Mouse (Mus musculus) MEL (cell line): ENCODE data around the gene Gm10491. TPM values are rescaled to one million over a fixed set of nuclear protein-coding genes. Genes with fewer than 3 reads are reported as not detected.

Source experiments
- DNase-seq: peaks from one replicate; pipeline ENCODE4 v3.0.0; 2011; ENCODE audit warnings: low read depth, low spot score
- H3K27ac ChIP-seq: 2 replicates; pipeline ENCODE4 v1.5.1; 2012; ENCODE audit warnings: low read depth, mild to moderate bottlenecking, control low read depth, low read length, moderate library complexity; ENCODE audit not compliant: control insufficient read depth
- H3K27me3 ChIP-seq, 2 experiments: fragments of 150-350 bp in 1 of 2; sonication (generic) in 1 of 2; 2 replicates each; pipeline ENCODE4 v1.6.1; 2012; ENCODE audit warnings: low read length in 2 of 2, mild to moderate bottlenecking in 2 of 2, improper control_type of control experiment in 1 of 2, moderate library complexity in 1 of 2; ENCODE audit not compliant: insufficient read depth in 2 of 2, control insufficient read depth in 1 of 2
- H3K36me3 ChIP-seq, 2 experiments: 2 replicates each; pipeline ENCODE4 v1.6.1; 2012 to 2014; ENCODE audit warnings: low read length in 2 of 2, improper control_type of control experiment in 1 of 2, inconsistent platforms in 1 of 2, mild to moderate bottlenecking in 1 of 2; ENCODE audit not compliant: insufficient read depth in 2 of 2, control insufficient read depth in 1 of 2
- H3K4me1 ChIP-seq, 2 experiments: fragments of 150-350 bp in 1 of 2; sonication (generic) in 1 of 2; 2 replicates each; pipeline ENCODE4 v1.6.1; 2012; ENCODE audit warnings: low read length in 2 of 2, improper control_type of control experiment in 1 of 2, mild to moderate bottlenecking in 1 of 2; ENCODE audit not compliant: insufficient read depth in 2 of 2, control insufficient read depth in 1 of 2
- H3K4me3 ChIP-seq, 2 experiments: fragments of 150-350 bp in 1 of 2; sonication (generic) in 1 of 2; 2 replicates each; pipeline ENCODE4 v1.5.1; 2012; ENCODE audit warnings: low read depth in 2 of 2, low read length in 2 of 2, mild to moderate bottlenecking in 2 of 2, moderate library complexity in 2 of 2, control low read depth in 1 of 2, improper control_type of control experiment in 1 of 2; ENCODE audit not compliant: control insufficient read depth in 1 of 2, insufficient read depth in 1 of 2
- H3K79me2 ChIP-seq: 2 replicates; pipeline ENCODE4 v1.6.1; 2012; ENCODE audit warnings: mild to moderate bottlenecking, low read length, moderate library complexity; ENCODE audit not compliant: control insufficient read depth, poor library complexity, insufficient read depth
- H3K9ac ChIP-seq: 2 replicates; pipeline ENCODE4 v1.6.1; 2012; ENCODE audit warnings: low read depth, mild to moderate bottlenecking, control low read depth, low read length, moderate library complexity; ENCODE audit not compliant: control insufficient read depth, poor library complexity, severe bottlenecking
- H3K9me3 ChIP-seq: fragments of 150-350 bp; sonication (generic); replicated peaks from 2 replicates; pipeline ENCODE4 v1.6.1; 2012; ENCODE audit warnings: mild to moderate bottlenecking, low read length, improper control_type of control experiment, moderate library complexity; ENCODE audit not compliant: insufficient read depth
- CHD2 ChIP-seq: IDR thresholded peaks from 2 replicates; pipeline ENCODE4 v1.6.1; 2011; ENCODE audit warnings: low read length, improper control_type of control experiment
- CTCF ChIP-seq, 3 experiments: IDR thresholded peaks in 2 of 3; conservative IDR thresholded peaks in 1 of 3; 2 replicates each; pipeline ENCODE4 v1.5.1; 2011 to 2012; ENCODE audit warnings: low read length in 3 of 3, low read depth in 2 of 3, mild to moderate bottlenecking in 2 of 3, improper control_type of control experiment in 1 of 3, inconsistent platforms in 1 of 3, mixed read lengths in 1 of 3, moderate library complexity in 1 of 3; ENCODE audit not compliant: control insufficient read depth in 1 of 3, insufficient read depth in 1 of 3, poor library complexity in 1 of 3, severe bottlenecking in 1 of 3
- ELF1 ChIP-seq: IDR thresholded peaks from 2 replicates; pipeline ENCODE4 v1.6.1; 2014; ENCODE audit warnings: low read depth, mild to moderate bottlenecking, inconsistent platforms, low read length, improper control_type of control experiment, moderate library complexity
- GABPA ChIP-seq: IDR thresholded peaks from 2 replicates; pipeline ENCODE4 v1.6.1; 2012; ENCODE audit warnings: low read depth, mild to moderate bottlenecking, inconsistent platforms, low read length, improper control_type of control experiment, moderate library complexity
- HCFC1 ChIP-seq: IDR thresholded peaks from 2 replicates; pipeline ENCODE4 v1.6.1; 2012; ENCODE audit warnings: low read depth, mild to moderate bottlenecking, inconsistent platforms, low read length, improper control_type of control experiment, moderate library complexity
- MAFK ChIP-seq: IDR thresholded peaks from 2 replicates; pipeline ENCODE4 v1.6.1; 2011; ENCODE audit warnings: low read depth, mild to moderate bottlenecking, low read length, improper control_type of control experiment, borderline replicate concordance
- MAX ChIP-seq: IDR thresholded peaks from 2 replicates; pipeline ENCODE4 v1.6.1; 2011; ENCODE audit warnings: low read length, improper control_type of control experiment
- MEF2A ChIP-seq: IDR thresholded peaks from 2 replicates; pipeline ENCODE4 v1.6.1; 2014; ENCODE audit warnings: low read depth, mild to moderate bottlenecking, inconsistent platforms, low read length, improper control_type of control experiment; ENCODE audit not compliant: poor library complexity, insufficient replicate concordance, severe bottlenecking; ENCODE audit errors: extremely low read depth
- MYB ChIP-seq: IDR thresholded peaks from 2 replicates; pipeline ENCODE4 v1.6.1; 2011; ENCODE audit warnings: mild to moderate bottlenecking, low read depth, low read length, improper control_type of control experiment
- MYC ChIP-seq: IDR thresholded peaks from 2 replicates; pipeline ENCODE4 v1.6.1; 2011; ENCODE audit warnings: low read depth, mild to moderate bottlenecking, low read length, improper control_type of control experiment, moderate library complexity
- NELFE ChIP-seq: IDR thresholded peaks from 2 replicates; pipeline ENCODE4 v1.6.1; 2011; ENCODE audit warnings: low read depth, low read length, improper control_type of control experiment
- NRF1 ChIP-seq: IDR thresholded peaks from 2 replicates; pipeline ENCODE4 v1.6.1; 2014; ENCODE audit warnings: low read depth, mild to moderate bottlenecking, inconsistent platforms, low read length, improper control_type of control experiment, moderate library complexity; ENCODE audit not compliant: poor library complexity, insufficient read depth, severe bottlenecking
- POLR2A ChIP-seq, 2 experiments: IDR thresholded peaks; 2 replicates each; pipeline ENCODE4 v1.6.1; 2011 to 2012; ENCODE audit warnings: low read length in 2 of 2, mild to moderate bottlenecking in 2 of 2, control low read depth in 1 of 2, improper control_type of control experiment in 1 of 2, low read depth in 1 of 2, moderate library complexity in 1 of 2; ENCODE audit not compliant: control insufficient read depth in 1 of 2, insufficient read depth in 1 of 2, poor library complexity in 1 of 2
- POLR2AphosphoS5 ChIP-seq: IDR thresholded peaks from 2 replicates; pipeline ENCODE4 v1.6.1; 2012; ENCODE audit warnings: low read depth, borderline replicate concordance, mild to moderate bottlenecking, inconsistent platforms, low read length, moderate library complexity, mixed read lengths
- RAD21 ChIP-seq: IDR thresholded peaks from 2 replicates; pipeline ENCODE4 v1.6.1; 2011; ENCODE audit warnings: mild to moderate bottlenecking, low read depth, low read length, improper control_type of control experiment
- SIN3A ChIP-seq: IDR thresholded peaks from 2 replicates; pipeline ENCODE4 v1.6.1; 2012; ENCODE audit warnings: low read length, improper control_type of control experiment, inconsistent platforms
- SMC3 ChIP-seq: IDR thresholded peaks from 2 replicates; pipeline ENCODE4 v1.6.1; 2011; ENCODE audit warnings: low read depth, low read length, improper control_type of control experiment
- TBP ChIP-seq: IDR thresholded peaks from 2 replicates; pipeline ENCODE4 v1.8.0; 2011; ENCODE audit warnings: low read depth, low read length, improper control_type of control experiment
- TCF12 ChIP-seq: IDR thresholded peaks from 2 replicates; pipeline ENCODE4 v1.6.1; 2014; ENCODE audit warnings: low read depth, mild to moderate bottlenecking, inconsistent platforms, low read length, improper control_type of control experiment, moderate library complexity
- ZC3H11A ChIP-seq: IDR thresholded peaks from 2 replicates; pipeline ENCODE4 v1.6.1; 2012; ENCODE audit warnings: low read depth, mild to moderate bottlenecking, inconsistent platforms, low read length, improper control_type of control experiment
- ZKSCAN1 ChIP-seq: IDR thresholded peaks from 2 replicates; pipeline ENCODE4 v1.6.1; 2012; ENCODE audit warnings: low read depth, mild to moderate bottlenecking, inconsistent platforms, low read length, improper control_type of control experiment, moderate library complexity
- polyA plus RNA-seq, 2 experiments: library from polyadenylated mRNA; stranded (reverse) in 1 of 2; unstranded in 1 of 2; fragments of >175 nt in 1 of 2; fragments of >200 nt in 1 of 2; gene quantifications; 2 replicates each; pipeline versions ENCODE4 v1.2.1 to v1.2.4; 2012; ENCODE audit warnings: low replicate concordance in 2 of 2, low read depth in 1 of 2; ENCODE audit not compliant: insufficient read length in 2 of 2, insufficient read depth in 1 of 2, missing spikeins in 1 of 2
- total RNA-seq: library from RNA; depleted of rRNA; stranded (reverse); fragments of 300-350 nt; gene quantifications from 2 replicates; pipeline ENCODE4 v1.2.3, GENCODE M21; 2012

Gene Gm10491
- total and polyA plus RNA-seq, 3 experiments = not detected

DNA sequence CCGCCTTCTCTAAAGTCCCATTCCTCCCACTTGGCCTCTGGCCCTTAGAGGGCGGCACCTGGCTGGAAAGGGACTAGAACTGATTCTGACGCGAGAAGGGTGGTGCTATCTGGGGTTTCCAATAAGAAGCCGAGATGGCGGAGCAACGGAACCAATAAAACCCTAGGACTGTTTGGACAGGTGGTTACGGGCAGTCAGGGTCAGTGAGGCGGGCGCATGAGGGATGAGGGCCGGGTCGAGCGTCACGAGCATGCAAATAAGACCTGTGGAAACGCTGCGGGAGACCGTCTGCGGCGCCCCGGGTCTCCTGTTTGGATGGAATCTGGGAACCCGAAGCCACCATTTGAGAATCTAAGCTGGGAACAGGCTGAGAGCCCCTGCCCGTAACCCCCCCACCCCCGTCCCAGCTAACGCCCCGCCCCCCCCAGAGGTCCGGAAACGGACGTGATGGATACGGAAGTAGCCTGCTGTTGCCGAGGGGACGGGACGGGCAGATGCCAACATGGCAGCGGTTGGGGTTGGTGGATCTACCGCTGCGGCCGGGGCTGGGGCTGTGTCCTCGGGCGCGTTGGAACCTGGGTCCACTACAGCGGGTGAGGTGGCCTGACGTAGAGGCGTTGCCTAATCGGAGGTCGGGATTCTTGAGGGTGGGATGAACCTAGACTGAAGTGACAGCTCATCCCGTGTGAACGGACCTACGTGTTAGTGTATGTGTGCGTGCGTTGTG is 23.6 kb downstream of the Gm10491 start, which contains the start of gene Slc35a2 (continued):
- TF ChIP-seq MEF2A = no peak
- no peak for TF ChIP-seq MAFK

DNA sequence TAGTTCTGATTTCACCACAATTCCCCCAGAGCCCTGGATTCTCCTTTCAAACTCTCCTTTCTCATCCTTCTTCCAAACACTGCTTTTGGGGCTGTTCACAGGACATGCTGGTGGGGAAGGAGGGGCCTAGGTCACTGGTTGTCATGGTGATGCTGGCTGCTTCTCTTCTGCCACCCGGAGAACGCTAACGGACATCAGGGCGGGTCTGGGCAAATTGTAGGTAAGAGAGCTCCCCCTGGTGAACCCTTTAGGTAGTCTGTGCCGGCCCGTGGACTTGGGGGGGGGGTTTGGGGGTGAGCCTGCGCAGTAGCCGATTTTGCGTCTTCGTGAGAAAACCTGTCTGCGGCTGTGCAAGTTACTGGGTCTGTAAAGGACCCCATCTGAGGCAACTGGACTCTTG is 27.8 kb downstream of the Gm10491 start:
- Histone ChIP-seq H3K4me3 (no peak overlapping the region), H3K27me3 (no peaks in the 10 kb centered on the region), H3K27ac (no peak overlapping the region), H3K79me2 (peaks cover 3% of the 10 kb centered on the region), H3K9ac (no peak overlapping the region), H3K9me3 (no peaks in the 10 kb centered on the region), H3K36me3 (peaks cover 2 to 8% of the 10 kb centered on the region in 2 experiments; a peak in 2 of 4 replicates)
- peak; percentile 84 for DNase-seq
- no peak for TF ChIP-seq TCF12
- TF ChIP-seq SIN3A = peak; percentile 75
- TF ChIP-seq ZKSCAN1 = no peak
- peak; percentile 73 for TF ChIP-seq SMC3
- no peak for TF ChIP-seq MAX
- no peak for TF ChIP-seq HCFC1
- TF ChIP-seq POLR2AphosphoS5 = no peak
- TF ChIP-seq NRF1 = peak; percentile 28; the same call in 1 of the 2 replicates
- no peak for TF ChIP-seq GABPA
- TF ChIP-seq ELF1 = peak; percentile 12; the same call in 1 of the 2 replicates
- peak; percentile 33; the same call in 1 of the 2 replicates for TF ChIP-seq ZC3H11A
- peak in 2 of 3 experiments; percentile 72 to 74; a peak in 5 of 6 replicates for TF ChIP-seq CTCF (IDR thresholded peaks at IDR 0.05 in 2 of 3, conservative IDR thresholded peaks at IDR 0.05 in 1 of 3; ENCODE audit: control insufficient read depth in 1 of 3, insufficient read depth in 1 of 3, low read depth in 2 of 3, low read length in 3 of 3, poor library complexity in 1 of 3, severe bottlenecking in 1 of 3)
- TF ChIP-seq MYB = peak; percentile 50; the same call in 1 of the 2 replicates
- TF ChIP-seq RAD21 = peak; percentile 62
- TF ChIP-seq TBP = no peak
- TF ChIP-seq, all 39 proteins: peak for 8
- peaks cover 5 to 13% of the 10 kb centered on the region in 2 experiments for H3K4me1 ChIP-seq

DNA sequence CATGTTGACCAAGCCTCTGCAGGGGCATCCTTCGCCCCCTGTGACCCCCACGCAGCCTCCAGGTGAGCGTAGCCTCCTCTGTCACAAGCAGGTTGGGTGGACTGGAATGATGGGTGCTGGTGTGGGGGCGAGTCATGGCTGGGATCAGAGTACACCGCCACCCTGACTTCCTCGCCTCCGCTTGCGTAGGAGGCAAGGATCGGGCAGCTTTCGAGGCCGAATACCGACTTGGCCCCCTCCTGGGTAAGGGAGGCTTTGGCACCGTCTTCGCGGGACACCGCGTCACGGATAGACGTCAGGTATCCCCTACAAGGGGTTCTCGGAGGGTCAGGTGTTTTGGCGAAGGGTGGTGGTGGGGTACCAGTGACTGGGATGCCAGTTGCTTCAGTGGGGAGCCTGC is 29.1 kb downstream of the Gm10491 start:
- peak overlapping the region; percentile 70 for H3K9ac ChIP-seq
- H3K4me1 ChIP-seq = peaks cover 5 to 11% of the 10 kb centered on the region in 2 experiments
- no peaks in the 10 kb centered on the region for H3K9me3 ChIP-seq
- peaks cover 2 to 8% of the 10 kb centered on the region in 2 experiments; a peak in 3 of 4 replicates for H3K36me3 ChIP-seq
- peak overlapping the region; percentile 63 to 80 for H3K4me3 ChIP-seq
- TF ChIP-seq POLR2A (IDR thresholded peaks at IDR 0.05; ENCODE audit: control insufficient read depth in 1 of 2, insufficient read depth in 1 of 2, low read depth in 1 of 2, low read length in 2 of 2, poor library complexity in 1 of 2) (peak in 1 of 2 experiments; percentile 4; a peak in 1 of 4 replicates), MYB (no peak), MAX (no peak), MYC (no peak), CHD2 (no peak), HCFC1 (no peak), SIN3A (no peak), NELFE (no peak)
- H3K79me2 ChIP-seq = no peaks in the 10 kb centered on the region; the same call in 1 of the 2 replicates
- H3K27ac ChIP-seq = no peak overlapping the region
- DNase-seq = peak; percentile 61
- H3K27me3 ChIP-seq = no peaks in the 10 kb centered on the region
